Mouse (Mus musculus): Measurements from ENCODE around the gene Cenpt.
A peak's percentile ranks its signal among the peaks of the same experiment; 100 is the strongest.

Cenpt gene

GRCm38 (mm10) chr8:105853178-105853577 is at the start of gene Cenpt:
TSS of gene Cenpt (minus strand) at chr8:105853278.
- DNase-seq (ENCODE audit: low spot score in 2 of 2): no peak

DNA sequence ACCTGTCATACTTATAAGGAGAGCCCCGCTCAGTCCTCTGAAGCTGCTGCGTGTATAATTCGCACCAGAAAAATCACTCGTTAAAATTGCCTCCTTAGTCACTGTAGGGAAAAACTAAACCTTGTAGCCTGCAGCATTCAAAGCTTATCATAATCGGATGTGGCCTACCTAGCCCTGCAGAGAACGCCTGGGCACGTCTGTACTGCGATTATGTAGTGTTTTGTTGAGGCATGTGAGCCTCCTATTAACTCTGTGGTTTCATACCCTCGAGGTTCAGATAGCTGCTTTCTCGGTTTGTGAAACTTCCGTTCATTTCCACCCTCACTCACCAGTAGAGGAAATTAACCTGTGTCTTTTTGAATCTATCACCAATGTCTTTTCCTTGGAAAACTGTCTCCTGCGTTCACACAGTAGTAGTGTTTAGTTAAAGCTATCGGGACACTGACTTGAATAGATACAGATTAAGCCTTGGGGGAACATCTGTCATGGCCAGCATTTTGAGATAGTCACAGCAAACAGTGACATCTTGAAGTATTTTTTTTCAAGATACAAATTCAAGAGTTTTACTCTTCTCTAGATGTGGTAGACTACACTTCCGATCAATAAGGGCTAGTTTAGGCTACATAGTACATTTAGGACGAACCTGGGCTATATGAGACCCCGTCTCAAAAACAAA is 48.0 kb upstream of the Cenpt start:
- no peak for DNase-seq (ENCODE audit: low spot score in 2 of 2)

GRCm38 (mm10) chr8:105900180-105900940 is 47.3 kb upstream of the Cenpt start, which contains the start of gene Pskh1:
TSS of gene Pskh1 (plus strand) at chr8:105900441.
- DNase-seq (ENCODE audit: low spot score in 2 of 2): peak; percentile 90 to 92

GRCm38 (mm10) chr8:105897801-105898480 is 44.9 kb upstream of the Cenpt start:
- DNase-seq (ENCODE audit: low spot score in 2 of 2): no peak

- DNase-seq (ENCODE audit: low spot score in 2 of 2): peak; percentile 71 to 78
These were observed 40.3 kb upstream of the Cenpt start, which contains the start of gene Nrn1l for GRCm38 (mm10) chr8:105893339-105893738. TSS of gene Nrn1l (plus strand) at chr8:105893567.

- no peak for DNase-seq (ENCODE audit: low spot score in 2 of 2)
These were observed 39.4 kb upstream of the Cenpt start for GRCm38 (mm10) chr8:105892432-105892831.

DNA sequence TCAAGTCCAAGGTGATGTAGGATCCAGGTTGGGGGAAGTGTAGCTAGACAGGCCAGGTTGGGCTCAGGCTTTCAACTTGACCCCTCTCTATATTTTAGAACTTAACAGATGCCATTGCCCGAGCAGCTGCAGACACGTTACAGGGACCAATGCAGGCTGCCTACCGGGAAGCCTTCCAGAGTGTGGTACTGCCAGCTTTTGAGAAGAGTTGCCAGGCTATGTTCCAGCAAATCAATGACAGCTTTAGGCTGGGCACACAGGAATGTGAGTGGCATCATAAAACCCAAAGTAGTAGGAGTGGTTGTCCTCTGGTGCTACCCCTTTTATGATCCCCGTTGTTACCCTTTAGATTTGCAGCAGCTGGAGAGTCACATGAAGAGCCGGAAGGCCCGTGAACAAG is 37.8 kb upstream of the Cenpt start:
- DNase-seq (ENCODE audit: low spot score in 2 of 2): no peak

DNA sequence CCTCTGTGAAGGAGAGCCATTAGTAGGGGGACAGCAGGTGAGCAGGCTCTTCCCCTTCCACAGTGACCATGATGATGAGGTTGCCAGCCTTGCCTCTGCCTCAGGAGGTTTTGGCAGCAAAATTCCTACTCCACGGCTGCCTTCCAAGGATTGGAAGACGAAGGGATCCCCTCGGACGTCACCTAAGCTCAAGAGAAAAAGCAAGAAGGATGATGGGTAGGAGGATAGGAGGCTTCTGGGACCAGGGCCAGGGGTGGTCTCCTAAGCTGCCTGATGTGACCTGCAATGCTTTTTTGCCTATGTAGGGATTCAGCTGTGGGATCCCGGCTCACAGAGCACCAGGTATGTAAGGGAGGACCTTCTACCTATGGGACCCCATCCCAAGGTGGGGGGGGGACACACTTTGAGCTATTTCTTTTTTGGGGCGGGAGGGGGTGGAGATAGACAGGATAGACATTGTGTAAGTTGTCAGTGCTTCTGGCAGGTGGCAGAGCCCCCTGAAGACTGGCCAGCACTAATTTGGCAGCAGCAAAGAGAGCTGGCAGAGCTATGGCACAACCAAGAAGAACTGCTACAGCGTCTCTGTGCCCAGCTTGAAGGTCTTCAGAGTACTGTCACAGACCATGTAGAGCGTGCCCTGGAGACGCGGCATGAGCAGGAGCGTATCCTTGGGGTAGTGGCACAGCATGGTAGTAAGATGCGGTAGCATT is 36.8 kb upstream of the Cenpt start:
- no peak for DNase-seq (ENCODE audit: low spot score in 2 of 2)

DNA sequence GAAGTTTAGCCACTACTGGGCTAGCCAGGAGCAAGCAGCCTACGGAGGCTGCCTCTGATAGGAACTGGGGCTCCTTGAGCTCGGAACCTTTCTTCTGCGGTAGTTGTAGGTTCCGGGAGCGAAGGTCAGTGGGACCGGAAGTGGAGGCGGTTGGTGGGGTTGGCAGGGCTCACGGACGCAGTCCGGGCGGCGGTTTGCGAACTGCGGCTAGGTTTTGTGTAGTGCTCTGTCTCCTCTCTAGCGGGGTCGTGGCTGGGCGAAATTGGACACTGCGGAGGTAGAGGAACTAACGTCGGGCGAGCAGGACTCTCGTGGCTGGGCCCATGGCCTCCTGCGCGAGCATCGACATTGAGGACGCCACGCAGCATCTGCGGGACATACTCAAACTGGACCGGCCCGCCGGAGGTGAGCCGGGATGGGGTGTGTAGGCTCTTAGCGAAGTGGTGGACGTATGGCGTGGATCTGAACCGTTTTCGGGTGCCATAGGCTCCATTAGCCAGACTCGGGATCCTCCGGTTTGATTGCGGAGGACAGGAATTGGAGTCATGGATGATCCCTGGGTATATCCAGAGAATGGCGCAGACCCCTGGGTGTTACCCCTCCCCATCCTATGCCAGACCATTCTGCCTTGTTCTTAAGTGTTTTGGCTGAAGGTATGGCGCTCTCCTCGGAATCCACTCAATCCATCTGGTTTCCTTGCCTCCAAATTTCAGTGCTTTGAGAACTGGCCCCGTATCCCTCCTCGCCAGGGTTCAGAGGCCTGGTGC is 27.9 kb upstream of the Cenpt start, which contains the start of gene Edc4:
TSS of gene Edc4 (plus strand) at position 128 of the 767 bp plus-strand sequence.
- DNase-seq (ENCODE audit: low spot score in 2 of 2): peak; percentile 80 to 82

DNA sequence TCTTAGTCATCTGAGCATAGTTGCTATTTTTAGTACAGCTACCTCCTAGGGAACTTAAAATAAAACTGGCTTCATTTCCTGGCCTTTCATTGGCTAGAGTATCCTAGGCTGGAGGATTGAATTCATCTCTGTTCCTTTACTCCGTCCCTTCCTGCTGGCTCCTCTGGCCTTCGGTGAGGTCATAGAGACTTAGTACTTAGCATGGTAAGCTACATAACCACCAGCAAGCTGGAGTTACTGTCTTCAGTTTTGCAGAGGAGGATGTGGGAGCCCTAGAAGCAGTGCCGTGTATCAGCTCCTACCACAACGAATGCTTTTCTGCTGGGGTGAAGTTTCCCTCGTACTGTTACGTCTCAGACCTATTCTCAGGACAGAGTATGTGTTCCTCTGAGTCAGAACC is 21.2 kb upstream of the Cenpt start:
- no peak for DNase-seq (ENCODE audit: low spot score in 2 of 2)

DNA sequence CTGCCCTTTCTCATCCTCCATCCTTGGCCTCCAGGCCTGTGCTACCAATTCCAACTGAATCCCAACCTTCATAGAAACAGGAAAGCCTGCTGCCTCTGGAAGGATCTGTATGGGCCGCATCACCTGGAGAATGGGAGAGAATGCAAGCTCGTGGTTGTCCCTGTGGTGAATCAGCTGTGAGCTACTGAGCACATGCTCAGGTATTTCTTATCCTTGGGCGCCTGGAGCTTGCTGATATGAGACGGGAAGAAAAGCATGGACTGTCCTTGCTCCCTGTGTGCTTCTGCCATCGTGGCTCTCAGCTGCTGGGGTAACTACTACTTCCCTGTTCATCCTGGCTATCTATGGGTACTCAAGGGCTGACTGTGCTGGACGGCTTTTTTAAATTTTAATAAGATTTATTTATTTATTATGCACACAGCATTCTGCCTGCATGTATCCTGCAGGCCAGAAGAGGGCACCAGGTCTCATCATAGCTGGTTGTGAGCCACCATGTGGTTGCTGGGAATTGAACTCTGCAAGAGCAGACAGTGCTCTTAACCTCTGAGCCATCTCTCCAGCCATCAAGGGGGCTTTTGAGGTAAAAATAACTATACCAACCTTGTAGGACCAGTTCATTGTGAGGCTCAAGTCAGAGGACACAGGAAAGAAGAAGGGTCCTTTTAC is 13.4 kb upstream of the Cenpt start:
- DNase-seq (ENCODE audit: low spot score in 2 of 2): no peak

DNA sequence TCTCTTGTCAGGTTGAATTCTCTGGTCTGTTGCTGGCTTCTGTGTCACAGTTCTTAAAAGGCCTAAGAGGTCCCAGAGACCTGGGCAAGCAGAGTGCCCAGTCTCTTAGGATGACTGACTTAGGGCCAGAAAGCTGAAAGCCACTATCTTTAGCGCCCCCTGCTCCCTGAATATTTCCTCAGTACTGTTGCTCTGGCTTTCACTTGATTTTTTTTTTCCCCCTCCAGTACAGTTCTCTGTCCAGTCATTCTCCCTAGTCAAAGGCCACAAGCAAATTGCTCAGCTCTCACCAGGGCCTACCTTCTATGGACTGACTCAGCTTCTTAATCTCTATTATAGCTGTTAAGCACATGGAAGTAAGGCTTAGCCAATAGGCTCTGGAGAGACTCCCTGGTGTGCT is 8.9 kb upstream of the Cenpt start:
- DNase-seq (ENCODE audit: low spot score in 2 of 2): no peak

DNA sequence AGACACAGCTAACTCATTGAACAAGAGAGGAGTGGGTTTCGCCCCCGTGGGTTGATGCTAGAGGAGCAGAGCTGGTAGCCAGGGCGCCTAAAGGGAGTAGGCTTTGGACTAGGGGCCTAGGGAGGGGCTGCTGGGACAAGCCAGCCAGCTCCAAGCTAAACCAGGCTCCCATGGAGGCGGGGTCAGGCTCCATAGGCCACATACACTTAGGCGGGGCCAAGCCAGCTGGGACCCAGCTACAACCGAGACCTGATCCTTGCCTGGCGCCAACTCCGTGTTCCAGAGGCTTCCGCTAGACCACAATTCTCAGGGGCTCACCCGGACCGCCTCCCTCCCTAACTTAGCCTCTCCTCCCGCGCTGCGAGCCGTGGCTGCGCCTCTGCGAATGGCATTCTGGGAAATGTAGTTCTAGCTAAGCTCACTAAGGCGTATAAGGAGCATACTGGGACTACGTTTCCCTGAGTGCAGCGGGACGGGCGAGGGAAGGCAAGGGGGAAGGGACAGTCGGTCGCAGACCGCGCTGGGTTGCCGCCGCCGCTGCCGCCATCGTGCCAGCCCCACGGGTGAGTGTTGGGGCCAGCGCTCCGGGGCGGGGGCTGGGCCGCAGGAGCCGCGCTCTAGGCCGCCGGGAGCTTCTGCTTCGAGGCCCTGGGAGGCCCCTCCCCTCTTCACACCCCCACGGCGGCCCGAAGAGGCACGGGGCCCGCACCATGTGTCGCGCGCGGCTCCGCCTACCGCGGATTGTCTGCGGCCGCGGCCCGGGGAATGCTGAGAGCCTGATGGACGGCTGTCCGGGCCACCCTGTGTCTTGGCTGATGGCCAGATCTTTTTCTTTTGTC is 7.3 kb upstream of the Cenpt start, which contains the start of gene Nutf2:
TSS of gene Nutf2 (plus strand) at position 438 of the 839 bp plus-strand sequence.
- peak; percentile 94 to 97 for DNase-seq (ENCODE audit: low spot score in 2 of 2)

DNA sequence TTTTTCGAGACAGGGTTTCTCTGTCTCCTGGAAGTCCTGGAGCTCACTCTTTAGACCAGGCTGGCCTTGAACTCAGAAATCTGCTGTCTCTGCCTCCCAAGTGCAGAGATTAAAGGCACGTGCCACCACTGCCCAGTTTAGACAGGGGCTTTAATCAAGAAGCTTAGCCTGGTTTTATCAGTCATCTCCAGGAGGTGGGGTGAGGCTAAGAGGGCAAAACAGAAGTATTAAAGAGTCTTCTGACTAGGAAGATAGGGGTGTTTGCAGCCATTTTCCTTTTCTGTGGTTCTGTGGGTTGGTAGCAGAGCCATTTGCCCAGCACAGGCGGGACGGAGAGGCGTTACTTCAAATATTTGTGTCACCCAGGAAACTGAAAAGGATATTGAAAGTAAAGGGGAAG is 6.2 kb upstream of the Cenpt start:
- DNase-seq (ENCODE audit: low spot score in 2 of 2): no peak

- DNase-seq (ENCODE audit: low spot score in 2 of 2): no peak
These were observed 5.4 kb upstream of the Cenpt start for GRCm38 (mm10) chr8:105858495-105858894.

DNA sequence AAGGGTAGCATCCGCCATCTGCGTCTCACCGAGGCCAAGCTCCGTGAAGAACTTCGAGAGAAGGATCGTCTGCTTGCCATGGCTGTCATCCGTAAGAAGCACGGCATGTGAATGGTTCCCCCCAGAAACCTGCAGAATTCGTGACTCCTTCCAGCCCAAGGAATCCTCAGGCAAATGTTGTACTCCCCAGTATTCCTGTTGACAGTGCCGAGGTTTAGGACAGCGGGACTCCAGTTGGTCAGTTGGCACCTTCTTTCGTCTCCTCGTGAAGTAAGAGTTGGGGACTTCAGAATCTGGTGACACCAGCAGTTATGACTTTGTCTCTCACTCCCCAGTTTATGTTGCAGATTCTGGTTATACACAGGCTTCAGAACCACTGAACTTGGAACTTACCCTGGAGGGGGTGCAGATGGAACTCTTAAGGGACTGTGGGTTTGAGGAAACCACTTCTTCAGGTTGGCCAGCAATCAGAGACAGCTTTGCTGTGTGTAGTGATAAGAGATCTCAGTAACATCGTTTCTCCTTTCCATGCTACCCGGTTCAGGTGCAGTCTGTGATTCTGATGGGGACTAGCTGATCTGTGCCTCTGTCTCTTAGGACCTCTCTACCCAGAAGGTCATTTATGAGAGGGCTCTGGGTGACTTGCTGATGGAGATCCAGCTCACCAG is 3.2 kb upstream of the Cenpt start:
- DNase-seq (ENCODE audit: low spot score in 2 of 2): no peak

DNA sequence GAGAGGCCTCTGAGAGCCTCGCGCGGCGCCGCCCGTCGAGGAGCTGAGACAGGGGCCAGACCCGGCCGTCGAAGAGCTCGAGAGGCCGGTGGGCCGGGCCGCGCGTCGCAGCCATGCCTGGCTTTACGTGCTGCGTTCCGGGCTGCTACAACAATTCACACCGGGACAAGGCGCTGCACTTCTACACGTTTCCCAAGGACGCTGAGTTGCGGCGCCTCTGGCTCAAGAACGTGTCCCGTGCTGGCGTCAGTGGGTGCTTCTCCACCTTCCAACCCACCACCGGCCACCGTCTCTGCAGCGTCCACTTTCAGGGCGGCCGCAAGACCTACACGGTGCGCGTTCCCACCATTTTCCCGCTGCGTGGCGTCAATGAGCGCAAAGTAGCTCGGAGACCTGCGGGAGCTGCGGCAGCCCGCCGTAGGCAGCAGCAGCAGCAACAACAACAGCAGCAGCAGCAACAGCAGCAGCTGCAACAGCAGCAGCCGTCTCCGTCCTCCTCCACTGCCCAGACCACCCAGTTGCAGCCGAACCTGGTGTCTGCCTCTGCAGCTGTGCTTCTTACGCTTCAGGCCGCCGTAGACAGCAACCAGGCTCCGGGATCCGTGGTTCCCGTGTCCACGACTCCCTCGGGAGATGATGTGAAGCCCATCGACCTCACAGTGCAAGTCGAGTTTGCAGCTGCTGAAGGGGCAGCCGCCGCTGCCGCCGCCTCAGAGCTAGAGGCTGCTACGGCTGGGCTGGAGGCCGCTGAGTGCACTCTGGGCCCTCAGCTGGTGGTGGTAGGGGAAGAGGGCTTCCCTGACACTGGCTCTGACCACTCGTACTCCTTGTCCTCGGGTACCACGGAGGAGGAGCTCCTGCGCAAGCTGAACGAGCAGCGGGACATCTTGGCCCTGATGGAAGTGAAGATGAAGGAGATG is 2.4 kb upstream of the Cenpt start:
- peak; percentile 37 to 63 for DNase-seq (ENCODE audit: low spot score in 2 of 2)

GRCm38 (mm10) chr8:105854715-105855216 is 1.7 kb upstream of the Cenpt start, which contains the start of gene Thap11:
TSS of gene Thap11 (plus strand) at chr8:105855132.
- peak; percentile 86 to 94 for DNase-seq (ENCODE audit: low spot score in 2 of 2)

Measured in urinary bladder, postnatal 4 days (tissue).